8 mouse cellular contexts compared by ENCODE assay signal in the genomic region with DNA sequence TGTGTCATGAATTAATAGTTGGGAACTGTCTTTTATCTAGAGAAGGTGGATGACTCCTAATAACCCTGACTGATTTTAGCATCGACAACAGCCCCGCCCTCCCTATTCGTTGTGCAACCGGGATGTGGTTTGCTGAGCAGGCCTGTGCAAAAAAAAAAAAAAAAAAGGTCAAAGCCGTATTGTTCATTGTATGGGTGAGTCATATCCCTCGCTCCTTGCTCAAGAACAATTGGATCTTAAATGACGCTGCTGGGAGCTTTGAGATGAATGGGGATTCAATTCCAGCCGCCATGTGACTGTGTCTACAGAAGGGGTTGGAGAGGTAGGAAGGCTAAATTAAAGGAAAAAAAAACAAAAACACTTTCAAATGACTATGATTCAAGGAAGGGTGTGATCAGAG.
A peak's percentile ranks its signal among the peaks of the same experiment; 100 is the strongest.
DNase-seq lines count a peak whose midpoint lies in the region; ATAC-seq and TF ChIP-seq lines count a peak whose summit lies in the region.

No protein-coding gene starts in this region.

- H3K9me3 ChIP-seq in lung, postnatal 0 days (ENCODE audit: low read length): no peaks in the 10 kb centered on the region

- H3K4me3 ChIP-seq in lung, postnatal 0 days (ENCODE audit: low read depth, low read length): no peak overlapping the region

- no peaks in the 10 kb centered on the region for H3K36me3 ChIP-seq in lung, postnatal 0 days (ENCODE audit: insufficient read depth, low read length)

- no peak overlapping the region for H3K9ac ChIP-seq in lung, postnatal 0 days (replicated peaks; ENCODE audit: low read depth)

- no peaks in the 10 kb centered on the region for H3K27me3 ChIP-seq in lung, postnatal 0 days (replicated peaks; ENCODE audit: insufficient read depth, low read length)

- TF ChIP-seq CTCF in lung, postnatal 0 days (IDR thresholded peaks at IDR 0.05): no peak

- H3K4me1 ChIP-seq in lung, postnatal 0 days (ENCODE audit: insufficient read depth, low read depth, low read length): no peaks in the 10 kb centered on the region

- no peak overlapping the region for H3K27ac ChIP-seq in lung, postnatal 0 days (ENCODE audit: low read length)

- ATAC-seq in lung, postnatal 0 days: peak; percentile 76

- TF ChIP-seq EP300 in lung, postnatal 0 days (IDR thresholded peaks at IDR 0.05): peak; percentile 80

- WGBS in lung, postnatal 0 days: 22% methylated on average over 8 of the region's 8 CpGs

- H3K4me2 ChIP-seq in lung, postnatal 0 days (replicated peaks; ENCODE audit: low read depth, low read length): no peak overlapping the region

- DNase-seq in gastrocnemius, postnatal 25 days: peak; percentile 23
- DNase-seq in gastrocnemius, adult 8-10 months (ENCODE audit: low spot score in 2 of 2): no peak
- peak; percentile 76 for DNase-seq in 416B (ENCODE audit: low read depth)
- peak; percentile 75 for DNase-seq in adrenal gland, adult 8-10 months
- peak; percentile 85 for DNase-seq in lung, postnatal 0 days (ENCODE audit: low spot score)
- no peak for DNase-seq in cerebellum, adult 18-20 months
- no peak for DNase-seq in ovary, postnatal 10 days (ENCODE audit: low spot score)
- DNase-seq in kidney, adult 9 months: no peak

Comparison
In these comparisons a context has a peak if more than half of its experiments do, and no peak if none do; other contexts are left out.
1. DNase-seq: peak in gastrocnemius, postnatal 25 days (single experiment), 416B (single experiment), adrenal gland, adult 8-10 months (single experiment) and lung, postnatal 0 days (single experiment); none in gastrocnemius, adult 8-10 months (0 of 2), cerebellum, adult 18-20 months (0 of 2), ovary, postnatal 10 days (single experiment) and kidney, adult 9 months (single experiment).